Mouse (Mus musculus) C2C12 (cell line): ENCODE measurements at regions not wholly inside any gene's neighbourhood (a gene's known extent, or its start where the extent isn't known, plus 50 kb on each side); places are given as distances from the start of the nearest gene placed in this dataset.

ENCODE experiments used
- CEBPB ChIP-seq: IDR thresholded peaks from one replicate; pipeline ENCODE4 v1.6.1; 2011; ENCODE audit warnings: low read depth, mild to moderate bottlenecking, control low read depth, moderate library complexity
- CTCF ChIP-seq: IDR thresholded peaks from one replicate; pipeline ENCODE4 v1.5.1; 2011; ENCODE audit not compliant: control insufficient read depth, insufficient read depth, insufficient read length
- MAX ChIP-seq: IDR thresholded peaks from one replicate; pipeline ENCODE4 v1.6.1; 2011; ENCODE audit warnings: mild to moderate bottlenecking, control low read depth
- MYOD1 ChIP-seq: IDR thresholded peaks from one replicate; pipeline ENCODE4 v1.6.1; 2011; ENCODE audit warnings: low read depth; ENCODE audit not compliant: control insufficient read depth, insufficient read length
- MYOG ChIP-seq: IDR thresholded peaks from one replicate; pipeline ENCODE4 v1.6.1; 2011; ENCODE audit not compliant: control insufficient read depth, insufficient read length; ENCODE audit errors: extremely low read depth
- USF1 ChIP-seq: IDR thresholded peaks from one replicate; pipeline ENCODE4 v1.6.1; 2011; ENCODE audit warnings: low read depth, mild to moderate bottlenecking, control low read depth, moderate library complexity

DNA sequence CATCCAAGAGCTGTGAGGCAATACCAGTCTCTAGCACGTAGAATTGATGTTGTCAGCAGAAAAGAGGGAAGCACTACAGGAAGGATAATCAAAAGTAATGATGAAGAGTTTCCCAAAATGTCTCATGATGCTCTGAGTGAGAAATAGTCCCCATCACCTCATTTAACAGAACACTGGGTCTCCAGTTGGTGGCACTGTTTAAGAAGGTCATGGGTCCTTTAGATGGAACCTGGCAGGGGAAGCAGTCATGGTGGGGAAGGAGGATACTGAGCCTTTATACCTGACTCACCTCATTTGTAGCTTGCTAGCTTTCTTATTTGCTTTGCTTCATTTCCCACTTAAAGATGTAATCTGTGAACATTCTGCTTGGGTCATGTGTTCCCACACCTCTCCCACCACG is 115.4 kb upstream of the Sec61g start:
- TF ChIP-seq CTCF (no peak), CEBPB (no peak), MYOG (no peak), MAX (no peak), USF1 (no peak), MYOD1 (no peak)
